Mouse (Mus musculus) C2C12 (cell line): ENCODE measurements at regions not wholly inside any gene's neighbourhood (a gene's known extent, or its start where the extent isn't known, plus 50 kb on each side); places are given as distances from the start of the nearest gene placed in this dataset.

Experiments used
- H3K27me3 ChIP-seq: one replicate; pipeline ENCODE4 v1.6.1; 2011; ENCODE audit not compliant: control insufficient read depth, insufficient read depth, insufficient read length
- H3K36me3 ChIP-seq: one replicate; pipeline ENCODE4 v1.6.1; 2011; ENCODE audit not compliant: control insufficient read depth, insufficient read depth
- H3K4me3 ChIP-seq: one replicate; pipeline ENCODE4 v1.5.1; 2011; ENCODE audit warnings: mild to moderate bottlenecking, control low read depth; ENCODE audit not compliant: poor library complexity, insufficient read depth, severe bottlenecking
- H3K79me2 ChIP-seq: one replicate; pipeline ENCODE4 v1.6.1; 2011; ENCODE audit not compliant: control insufficient read depth, insufficient read depth
- H3K79me3 ChIP-seq: one replicate; pipeline ENCODE4 v1.6.1; 2011; ENCODE audit warnings: low read depth, control low read depth
- H3ac ChIP-seq: one replicate; pipeline ENCODE3; 2011; ENCODE audit warnings: low read depth; ENCODE audit not compliant: control insufficient read depth, insufficient read length
- CEBPB ChIP-seq: IDR thresholded peaks from one replicate; pipeline ENCODE4 v1.6.1; 2011; ENCODE audit warnings: low read depth, mild to moderate bottlenecking, control low read depth, moderate library complexity
- CTCF ChIP-seq: IDR thresholded peaks from one replicate; pipeline ENCODE4 v1.5.1; 2011; ENCODE audit not compliant: control insufficient read depth, insufficient read depth, insufficient read length
- FOSL1 ChIP-seq: IDR thresholded peaks from one replicate; pipeline ENCODE4 v1.8.0; 2011; ENCODE audit warnings: mild to moderate bottlenecking, low read length; ENCODE audit not compliant: poor library complexity, insufficient read depth, severe bottlenecking
- MAX ChIP-seq: IDR thresholded peaks from one replicate; pipeline ENCODE4 v1.6.1; 2011; ENCODE audit warnings: mild to moderate bottlenecking, control low read depth
- MYOD1 ChIP-seq: IDR thresholded peaks from one replicate; pipeline ENCODE4 v1.6.1; 2011; ENCODE audit warnings: low read depth; ENCODE audit not compliant: control insufficient read depth, insufficient read length
- MYOG ChIP-seq: IDR thresholded peaks from one replicate; pipeline ENCODE4 v1.6.1; 2011; ENCODE audit not compliant: control insufficient read depth, insufficient read length; ENCODE audit errors: extremely low read depth
- USF1 ChIP-seq: IDR thresholded peaks from one replicate; pipeline ENCODE4 v1.6.1; 2011; ENCODE audit warnings: low read depth, mild to moderate bottlenecking, control low read depth, moderate library complexity

GRCm38 (mm10) chr2:50772101-50772500 is 376.8 kb downstream of the Rnd3 start:
- H3K79me3 ChIP-seq, result no peaks in the 10 kb centered on the region
- no peak for TF ChIP-seq MYOG
- no peak for TF ChIP-seq FOSL1
- no peak for TF ChIP-seq MYOD1
- TF ChIP-seq MAX, result no peak
- TF ChIP-seq USF1, result no peak
- TF ChIP-seq CTCF, result no peak
- no peak for TF ChIP-seq CEBPB
- H3K36me3 ChIP-seq, result no peaks in the 10 kb centered on the region
- no peaks in the 10 kb centered on the region for H3K79me2 ChIP-seq
- no peak overlapping the region for H3ac ChIP-seq
- H3K4me3 ChIP-seq, result no peak overlapping the region
- no peaks in the 10 kb centered on the region for H3K27me3 ChIP-seq

GRCm38 (mm10) chr2:50759016-50759415 is 389.9 kb downstream of the Rnd3 start:
- no peak for TF ChIP-seq MYOG
- no peak for TF ChIP-seq MYOD1
- no peak for TF ChIP-seq USF1
- no peak for TF ChIP-seq FOSL1
- TF ChIP-seq CEBPB, result no peak
- no peak for TF ChIP-seq MAX
- TF ChIP-seq CTCF, result no peak
- H3K79me3 ChIP-seq, result no peaks in the 10 kb centered on the region
- no peaks in the 10 kb centered on the region for H3K27me3 ChIP-seq
- no peak overlapping the region for H3ac ChIP-seq
- H3K4me3 ChIP-seq, result no peak overlapping the region
- H3K36me3 ChIP-seq, result no peaks in the 10 kb centered on the region
- no peaks in the 10 kb centered on the region for H3K79me2 ChIP-seq

GRCm38 (mm10) chr2:50757837-50758541 is 390.9 kb downstream of the Rnd3 start:
- Histone ChIP-seq H3K79me3 (no peaks in the 10 kb centered on the region), H3K4me3 (no peak overlapping the region), H3K27me3 (no peaks in the 10 kb centered on the region), H3K79me2 (no peaks in the 10 kb centered on the region), H3K36me3 (no peaks in the 10 kb centered on the region), H3ac (no peak overlapping the region)
- TF ChIP-seq CTCF, result no peak
- TF ChIP-seq FOSL1, result no peak
- no peak for TF ChIP-seq USF1
- no peak for TF ChIP-seq MAX
- no peak for TF ChIP-seq MYOG
- TF ChIP-seq MYOD1, result no peak
- no peak for TF ChIP-seq CEBPB

- Histone ChIP-seq H3K79me3 (no peaks in the 10 kb centered on the region), H3ac (no peak overlapping the region), H3K4me3 (no peak overlapping the region), H3K27me3 (no peaks in the 10 kb centered on the region), H3K79me2 (no peaks in the 10 kb centered on the region), H3K36me3 (no peaks in the 10 kb centered on the region)
- TF ChIP-seq MYOG (no peak), MYOD1 (no peak), MAX (no peak), USF1 (no peak), FOSL1 (no peak), CTCF (no peak), CEBPB (no peak)
These were observed 393.1 kb downstream of the Rnd3 start for GRCm38 (mm10) chr2:50755616-50756450.

- TF ChIP-seq MAX (no peak), FOSL1 (no peak), USF1 (no peak), MYOG (no peak), CEBPB (no peak)
- H3K79me2 ChIP-seq, result no peaks in the 10 kb centered on the region
These were observed 393.8 kb downstream of the Rnd3 start for GRCm38 (mm10) chr2:50755160-50755559.

More at GRCm38 (mm10) chr2:50755160-50755559, 393.8 kb downstream of the Rnd3 start:
- Histone ChIP-seq H3K36me3 (no peaks in the 10 kb centered on the region), H3ac (no peak overlapping the region), H3K27me3 (no peaks in the 10 kb centered on the region), H3K79me3 (no peaks in the 10 kb centered on the region), H3K4me3 (no peak overlapping the region)
